Mouse (Mus musculus) gastrocnemius, adult 18-20 months (tissue): ENCODE results near the gene Olfr506. TPM values are rescaled to one million over a fixed set of nuclear protein-coding genes. Genes with fewer than 3 reads are reported as not detected.
"Not testable (repeated sequence)": the region's sequence is repeated elsewhere in the genome, so short reads cannot be mapped to it uniquely, and the experiment has no call there.

Source experiments
- DNase-seq: peaks from one replicate; pipeline ENCODE4 v3.0.0; 2021; ENCODE audit warnings: low spot score
- long read RNA-seq, 2 experiments: library from polyadenylated mRNA; stranded (forward); transcript quantifications; one replicate each; pipeline ENCODE4 v2.0.0; 2021
- total RNA-seq, 2 experiments: library from RNA; stranded (reverse); gene quantifications; 2 replicates each; pipeline ENCODE4 v1.2.3; 2021

Olfr506 gene
- not detected for total RNA-seq
- long read RNA-seq, experiment 1: 0 reads
- long read RNA-seq, experiment 2: 0 reads

DNA sequence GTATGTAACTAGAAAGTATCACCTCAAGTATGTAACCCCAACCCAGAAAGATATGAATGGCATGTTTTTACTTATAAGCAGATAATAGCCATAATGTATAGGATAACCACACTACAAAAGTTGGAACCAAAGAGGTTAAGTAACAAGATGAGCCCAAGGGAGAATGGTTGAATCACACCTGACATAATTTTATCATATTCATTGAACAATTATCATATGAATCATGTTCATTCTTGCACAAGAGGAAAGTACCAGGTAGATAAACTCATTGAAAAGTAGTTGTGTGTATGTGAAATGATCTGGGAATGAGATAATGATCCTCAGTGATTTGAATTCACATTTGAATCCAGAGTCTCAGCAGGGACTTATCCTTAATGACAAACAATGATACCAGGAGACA lies at the start of gene Olfr506:
TSS of gene Olfr506 (plus strand) at position 301 of the 400 bp plus-strand sequence.
- no peak for DNase-seq

- no peak for DNase-seq
Observed at GRCm38 (mm10) chr7:108565693-108566092, 44.9 kb upstream of the Olfr506 start, which contains the start of gene Olfr504. TSS of gene Olfr504 (minus strand) at chr7:108565793.

DNA sequence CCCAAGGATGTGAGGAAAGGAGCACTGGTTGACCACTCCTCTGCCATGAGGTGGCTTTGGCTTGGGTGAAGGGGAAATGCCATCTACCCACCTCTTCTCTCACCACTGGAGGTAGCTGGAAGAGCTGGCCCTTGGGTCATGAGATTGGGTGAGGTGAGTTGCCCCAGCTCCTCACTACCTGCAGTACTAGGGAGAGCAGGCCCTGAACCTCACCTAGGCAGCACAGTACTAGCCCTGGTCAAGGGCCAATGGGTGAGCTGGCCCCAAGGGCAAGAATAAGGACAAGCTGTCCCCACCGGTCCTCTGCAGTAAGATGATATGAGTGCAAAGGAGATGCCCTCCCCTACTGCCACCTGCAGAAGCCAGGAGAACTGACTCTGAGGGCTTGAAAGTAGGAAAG lies 20.8 kb upstream of the Olfr506 start:
- DNase-seq: no peak

GRCm38 (mm10) chr7:108601916-108602315 lies 8.7 kb upstream of the Olfr506 start:
- DNase-seq: not testable (repeated sequence)

- no peak for DNase-seq
Observed at GRCm38 (mm10) chr7:108614110-108614509, 3.5 kb downstream of the Olfr506 start.

DNA sequence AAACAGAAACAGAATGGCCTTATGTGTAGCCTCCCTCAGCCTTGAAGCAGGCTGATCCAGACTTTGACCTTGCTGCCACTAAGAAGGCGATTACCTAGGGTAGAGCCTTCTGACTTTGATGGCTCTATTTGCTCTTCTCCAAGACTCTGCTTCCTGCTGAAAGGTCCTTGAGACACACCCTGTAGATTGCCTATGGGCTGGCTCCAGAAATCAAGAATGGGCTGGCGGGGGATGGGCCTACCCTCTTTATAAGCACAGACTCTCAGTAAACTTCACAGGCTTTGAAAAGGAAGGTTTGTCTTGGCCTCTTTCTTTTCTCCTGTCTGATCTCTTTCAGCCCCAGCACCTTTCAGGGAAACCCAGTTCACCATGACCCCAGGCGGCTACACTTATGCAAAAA lies 6.2 kb downstream of the Olfr506 start:
- not testable (repeated sequence) for DNase-seq

- DNase-seq: no peak
Observed at GRCm38 (mm10) chr7:108621514-108621913, 10.9 kb downstream of the Olfr506 start, which contains the start of gene Olfr507. TSS of gene Olfr507 (plus strand) at chr7:108621814.

- no peak for DNase-seq
Observed at GRCm38 (mm10) chr7:108629694-108630093, 19.1 kb downstream of the Olfr506 start, which contains the start of gene Olfr508. TSS of gene Olfr508 (plus strand) at chr7:108629994.

GRCm38 (mm10) chr7:108651806-108652205 lies 41.2 kb downstream of the Olfr506 start, which contains the start of gene Olfr509:
TSS of gene Olfr509 (minus strand) at chr7:108651906.
- DNase-seq: no peak

DNA sequence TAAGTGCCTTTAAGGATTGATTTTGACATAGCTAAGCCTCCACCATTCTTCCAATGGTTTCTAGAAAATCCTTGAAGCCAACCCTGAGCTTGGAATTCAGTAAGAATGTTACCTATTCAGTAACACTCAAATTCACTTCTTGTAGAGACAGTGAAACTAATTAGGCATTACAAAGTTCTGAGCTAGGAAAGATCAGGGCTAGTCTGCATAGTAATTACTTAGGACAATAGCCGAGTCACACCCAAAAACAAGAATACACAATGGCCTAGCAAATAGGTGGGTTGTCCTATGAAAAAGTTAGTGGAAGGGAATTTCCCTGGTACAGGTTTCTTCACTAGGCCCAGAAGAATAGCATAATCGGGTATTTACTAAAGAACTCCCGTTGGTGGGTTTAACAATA lies 51.8 kb downstream of the Olfr506 start:
- no peak for DNase-seq

Other genes starting within 250 kb of the Olfr506 start
- gene Olfr494, start 245.5 kb upstream of the Olfr506 start, total RNA-seq: not detected
- gene Olfr495, start 217.6 kb upstream of the Olfr506 start, total RNA-seq: not detected
- gene Olfr497, start 190.4 kb upstream of the Olfr506 start, total RNA-seq: not detected
- not detected for gene Olfr498, start 145.5 kb upstream of the Olfr506 start, total RNA-seq
- not detected for gene Olfr502, start 85.7 kb upstream of the Olfr506 start, total RNA-seq
- gene Olfr503, start 66.3 kb upstream of the Olfr506 start, total RNA-seq: not detected
- not detected for gene Olfr504, start 45.0 kb upstream of the Olfr506 start, total RNA-seq
- not detected for gene Olfr507, start 11.0 kb downstream of the Olfr506 start, total RNA-seq
- gene Olfr508, start 19.2 kb downstream of the Olfr506 start, total RNA-seq: not detected
- gene Olfr509, start 41.1 kb downstream of the Olfr506 start, total RNA-seq: not detected
- not detected for gene Olfr510, start 55.6 kb downstream of the Olfr506 start, total RNA-seq
- gene Olfr512, start 102.5 kb downstream of the Olfr506 start, total RNA-seq: not detected
- gene Olfr513, start 140.2 kb downstream of the Olfr506 start, total RNA-seq: not detected
- not detected for gene Olfr514, start 215.2 kb downstream of the Olfr506 start, total RNA-seq
- gene Olfr516, start 239.7 kb downstream of the Olfr506 start, total RNA-seq: not detected